Comparison of ENCODE assay signal across 19 mouse cellular contexts in genomic region chr10:99425265-99425664, GRCm38 (mm10).
DNase-seq lines count a peak whose midpoint lies in the region; ATAC-seq and TF ChIP-seq lines count a peak whose summit lies in the region.
"Had no signal": no experiment of that assay in that cellular context is flagged by ENCODE, and none has a peak within 500 bp of the region (broad histone marks: within the 10 kb centered on the region; RNA-seq: fewer than 3 reads in every experiment).

No protein-coding gene starts in this region.

- no peaks in the 10 kb centered on the region for H3K27me3 ChIP-seq in kidney, adult 2 months (replicated peaks; ENCODE audit: control insufficient read depth, insufficient read depth, low read length)
- H3K27me3 ChIP-seq: CH12.LX; embryonic facial prominence, embryonic 12.5 days; heart, embryonic 12.5 days; hindbrain, embryonic 12.5 days; Patski had no signal

- no peak overlapping the region for H3K4me3 ChIP-seq in kidney, adult 2 months (ENCODE audit: insufficient read depth, low read depth, low read length)
- H3K4me3 ChIP-seq: embryonic facial prominence, embryonic 12.5 days; heart, embryonic 12.5 days; hindbrain, embryonic 12.5 days had no signal

- no peak for TF ChIP-seq POLR2A in kidney, adult 2 months (IDR thresholded peaks at IDR 0.05; ENCODE audit: low read depth, low read length)

- ATAC-seq in common myeloid progenitor, adult 5-6 weeks (replicated peaks; ENCODE audit: low read depth, poor library complexity, severe bottlenecking): 0 out of 2 replicates have a peak, but pooled peaks have one; percentile 48
- peak; percentile 68 for ATAC-seq in megakaryocyte progenitor cell, adult 5-6 weeks (replicated peaks; ENCODE audit: poor library complexity)
- ATAC-seq: forebrain, embryonic 16.5 days; hindbrain, embryonic 16.5 days; Patski had no signal

- no peak overlapping the region for H3K27ac ChIP-seq in kidney, adult 2 months (ENCODE audit: insufficient read depth, low read depth, low read length)
- H3K27ac ChIP-seq: embryonic facial prominence, embryonic 12.5 days; hindbrain, embryonic 12.5 days had no signal

- no peak for TF ChIP-seq CTCF in kidney, adult 2 months (conservative IDR thresholded peaks at IDR 0.05; ENCODE audit: insufficient read depth, insufficient read length, low read depth, low read length)

- 70% methylated on average over 4 of the region's 4 CpGs for WGBS in kidney, adult 2 months

- DNase-seq in kidney, adult 2 months: peak; percentile 12
- no peak for DNase-seq in kidney, adult 8-10 months
- peak; percentile 24 for DNase-seq in lung, postnatal 25 days (ENCODE audit: low spot score)
- no peak for DNase-seq in lung, postnatal 10 days
- no peak for DNase-seq in right cerebral cortex, adult 18-20 months
- DNase-seq in layer of hippocampus, adult 9-10 months (ENCODE audit: low spot score): no peak
- DNase-seq: adrenal gland, adult 8-10 months; cerebellum, adult 8-10 months; cerebellum, postnatal 14 days; gastrocnemius, postnatal 10 days had no signal

- no peaks in the 10 kb centered on the region for H3K4me1 ChIP-seq in kidney, adult 2 months (ENCODE audit: control insufficient read depth, insufficient read depth, low read length)
- H3K4me1 ChIP-seq: heart, embryonic 12.5 days; hindbrain, embryonic 12.5 days had no signal

- H3K36me3 ChIP-seq in kidney, adult 2 months (ENCODE audit: control insufficient read depth, insufficient read depth, low read length): no peaks in the 10 kb centered on the region
- H3K36me3 ChIP-seq: embryonic facial prominence, embryonic 12.5 days; heart, embryonic 12.5 days; hindbrain, embryonic 12.5 days had no signal

Comparison
In these comparisons a context has a peak if more than half of its experiments do, and no peak if none do; other contexts are left out.
1. DNase-seq: peak in kidney, adult 2 months (single experiment) and lung, postnatal 25 days (single experiment); none in kidney, adult 8-10 months (0 of 2), lung, postnatal 10 days (single experiment), right cerebral cortex, adult 18-20 months (single experiment) and layer of hippocampus, adult 9-10 months (single experiment).